Mouse (Mus musculus) kidney, adult 8-10 months (tissue): ENCODE results near the gene Gm7942.
"Not testable (repeated sequence)": the region's sequence is repeated elsewhere in the genome, so short reads cannot be mapped to it uniquely, and the experiment has no call there.

Source experiments
- DNase-seq, 2 experiments: peaks; one replicate each; pipeline ENCODE4 v3.0.0; 2022

Gm7942 gene

DNA sequence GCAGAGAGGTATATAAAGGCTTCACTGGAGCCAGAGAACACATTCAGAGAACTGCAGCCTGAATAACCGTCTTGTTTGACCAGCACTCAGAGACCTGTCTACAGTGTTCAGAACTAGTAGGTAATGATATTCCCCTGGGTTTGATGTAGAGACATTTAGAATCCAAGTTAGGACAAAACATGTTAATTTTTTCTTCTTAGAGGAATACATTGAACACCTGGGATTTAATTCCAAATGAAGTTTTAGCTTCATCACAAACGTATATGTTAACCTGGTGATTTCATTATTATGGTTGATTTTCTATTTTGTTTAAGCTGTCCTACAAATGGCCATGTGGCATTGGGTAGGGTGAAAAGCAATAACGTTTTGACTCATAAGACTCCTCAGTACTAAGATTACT is at the start of gene Gm7942:
TSS of gene Gm7942 (plus strand) at position 301 of the 400 bp plus-strand sequence.
- DNase-seq, result not testable (repeated sequence)
